Mouse (Mus musculus): ENCODE results near the gene Mcpt8. TPM values are rescaled to one million over a fixed set of nuclear protein-coding genes. Genes with fewer than 3 reads are reported as not detected.
"Not testable (repeated sequence)": the region's sequence is repeated elsewhere in the genome, so short reads cannot be mapped to it uniquely, and the experiment has no call there.

The Mcpt8 gene
- total RNA-seq (2021), result not detected
- long read RNA-seq, result 0 reads

DNA sequence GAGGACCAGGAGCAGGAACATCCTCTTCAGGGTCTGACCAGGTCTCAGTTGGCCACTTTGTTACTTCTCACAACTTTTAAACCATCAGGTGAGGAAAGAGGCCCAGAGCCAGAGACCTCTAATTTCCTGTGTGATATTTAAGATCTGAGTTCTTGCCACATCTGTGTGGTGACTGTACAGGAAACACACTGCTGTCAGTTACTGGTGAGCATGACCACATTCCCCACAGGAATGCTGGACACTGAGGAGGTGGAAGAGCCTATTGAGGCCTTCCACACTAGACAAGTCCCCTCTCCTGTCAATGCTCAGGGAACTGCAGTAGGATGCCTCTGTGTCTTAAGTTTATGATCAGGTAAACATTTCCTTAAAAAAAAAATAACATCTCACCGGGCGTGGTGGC, at the start of gene Mcpt8:
TSS of gene Mcpt8 (minus strand) at position 107 of the 400 bp plus-strand sequence.
- no peak for DNase-seq (ENCODE audit: low spot score in 2 of 2)

DNA sequence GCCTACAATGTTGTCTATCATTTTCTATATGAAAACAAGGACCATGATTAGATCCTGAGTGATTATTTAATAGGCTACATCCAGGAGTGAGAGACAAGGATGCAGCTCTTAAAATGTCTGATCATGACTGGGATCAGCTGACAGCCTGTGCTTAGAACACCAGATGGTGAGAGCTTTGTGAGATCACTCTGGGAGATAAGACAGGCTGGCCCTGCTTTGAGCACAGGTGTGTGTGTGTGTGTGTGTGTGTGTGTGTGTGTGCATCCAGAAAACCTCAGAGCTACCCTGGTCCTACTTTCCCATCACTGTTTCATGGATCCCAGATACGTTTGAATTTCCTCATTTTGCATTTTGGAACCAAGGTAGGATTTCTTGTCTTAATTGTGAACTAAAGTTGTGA, 48.6 kb upstream of the Mcpt8 start:
- not testable (repeated sequence) for DNase-seq (ENCODE audit: low spot score in 2 of 2)

DNA sequence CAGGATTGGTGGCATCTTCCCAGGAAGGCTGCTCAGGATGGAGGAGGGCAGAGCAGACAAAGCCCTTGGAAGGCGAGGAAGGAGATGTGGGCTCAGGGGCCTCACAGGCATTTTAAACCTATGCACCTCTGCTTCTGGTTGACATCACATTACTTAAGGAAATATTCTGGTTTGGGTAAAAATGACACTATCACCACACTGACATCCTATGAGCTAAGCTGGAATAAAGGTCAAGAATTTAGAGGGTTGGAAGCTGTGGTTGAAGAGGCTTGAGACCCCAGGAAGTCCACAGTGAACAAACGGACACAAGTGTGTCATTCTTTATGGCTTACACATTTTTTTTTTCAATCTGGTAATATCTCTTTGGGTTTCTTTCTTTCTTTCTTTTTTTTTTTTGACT, 47.4 kb upstream of the Mcpt8 start, which contains the start of gene Gzmd:
TSS of gene Gzmd (minus strand) at position 101 of the 400 bp plus-strand sequence.
- DNase-seq (ENCODE audit: low spot score in 2 of 2), result not testable (repeated sequence)

DNA sequence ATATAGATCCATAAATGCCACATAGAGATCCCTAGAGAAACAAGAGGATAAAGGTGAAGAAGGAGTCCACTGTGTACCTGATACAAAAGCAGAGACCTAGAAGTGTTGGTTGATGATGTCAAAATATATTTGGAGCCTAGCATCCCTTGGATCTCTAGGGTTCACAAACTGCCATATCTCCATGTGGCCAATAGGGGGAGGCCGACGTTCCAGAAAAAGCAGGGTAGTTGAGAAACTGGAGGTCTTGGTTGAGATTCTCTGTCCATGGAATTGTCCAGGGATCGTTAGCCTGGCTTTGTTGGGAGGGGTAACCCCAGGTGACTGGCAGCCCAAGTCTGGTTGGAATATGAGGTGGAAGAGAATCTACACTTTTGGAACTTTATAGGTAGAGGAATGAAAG, 43.3 kb upstream of the Mcpt8 start:
- DNase-seq (ENCODE audit: low spot score in 2 of 2), result no peak

DNA sequence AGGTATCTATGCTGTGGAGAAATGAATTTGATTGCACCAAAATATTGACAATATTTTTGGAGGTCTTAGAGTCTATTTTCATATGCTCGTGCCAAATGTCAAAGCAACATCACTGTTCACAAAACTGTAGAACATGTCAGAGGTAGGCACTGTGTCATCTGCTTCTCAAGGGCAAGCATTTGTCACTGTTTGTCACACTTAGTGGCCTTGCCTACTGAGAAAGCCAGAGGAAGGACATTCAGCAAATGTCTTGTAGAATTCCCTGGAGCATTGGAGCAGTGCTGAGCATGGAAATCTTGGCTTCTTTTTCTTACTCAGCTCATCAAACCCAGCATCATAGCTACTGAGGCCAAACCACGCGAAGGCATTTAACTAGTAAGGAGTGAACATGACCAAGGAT, 38.4 kb upstream of the Mcpt8 start:
- no peak for DNase-seq (ENCODE audit: low spot score in 2 of 2)

DNA sequence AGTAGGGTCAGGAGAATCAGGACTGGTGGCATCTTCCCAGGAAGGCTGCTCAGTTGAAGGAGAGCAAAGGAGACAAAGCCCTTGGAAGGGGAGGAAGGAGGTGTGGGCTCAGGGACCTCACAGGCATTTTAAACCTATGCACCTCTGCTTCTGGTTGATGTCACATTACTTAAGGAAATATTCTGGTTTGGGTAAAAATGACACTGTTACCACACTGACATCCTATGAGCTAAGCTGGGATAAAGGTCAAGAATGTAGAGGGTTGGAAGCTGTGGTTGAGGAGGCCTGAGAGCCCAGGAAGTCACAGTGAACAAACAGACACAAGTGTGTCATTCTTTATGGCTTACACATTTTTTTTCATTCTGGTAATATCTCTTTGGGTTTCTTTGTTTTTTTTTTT, 35.5 kb upstream of the Mcpt8 start, which contains the start of gene Gzme:
TSS of gene Gzme (minus strand) at position 101 of the 400 bp plus-strand sequence.
- no peak for DNase-seq (ENCODE audit: low spot score in 2 of 2)

DNA sequence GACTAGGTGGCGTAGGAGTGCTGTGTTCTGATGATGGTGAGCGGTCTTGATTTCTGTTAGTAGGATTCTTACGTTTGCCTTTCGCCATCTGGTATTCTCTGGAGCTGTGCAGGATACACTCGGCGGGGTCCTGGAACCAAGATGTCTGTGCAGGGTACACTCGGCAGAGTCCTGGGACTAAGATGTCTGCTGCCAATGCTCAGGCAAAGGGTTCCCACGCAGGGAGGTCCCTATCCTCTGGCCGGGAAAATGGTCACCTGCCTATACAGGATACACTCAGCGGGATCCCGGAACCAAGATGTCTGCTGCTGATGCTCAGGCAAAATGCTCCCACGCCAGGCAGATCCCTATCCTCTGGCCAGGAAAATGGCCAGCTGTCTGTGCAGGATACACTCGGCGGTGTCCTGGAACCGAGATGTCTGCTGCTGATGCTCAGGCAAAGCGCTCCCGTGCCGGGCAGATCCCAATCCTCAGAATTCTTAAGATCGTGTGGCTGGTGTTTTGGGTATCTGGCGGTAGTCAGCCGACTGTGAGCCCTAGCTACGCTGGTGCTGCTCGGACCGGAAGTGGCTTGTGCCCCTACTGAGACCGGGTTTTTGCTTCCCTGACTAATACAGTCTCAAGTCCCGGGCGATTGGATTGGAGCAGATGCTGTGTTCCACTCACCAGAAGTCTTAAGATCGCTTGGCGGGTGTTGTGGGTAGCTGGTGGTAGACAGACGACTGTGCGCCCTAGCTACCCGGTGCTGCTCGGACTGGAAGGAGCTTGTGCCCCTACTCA, 30.6 kb upstream of the Mcpt8 start:
- DNase-seq (ENCODE audit: low spot score in 2 of 2), result not testable (repeated sequence)

DNA sequence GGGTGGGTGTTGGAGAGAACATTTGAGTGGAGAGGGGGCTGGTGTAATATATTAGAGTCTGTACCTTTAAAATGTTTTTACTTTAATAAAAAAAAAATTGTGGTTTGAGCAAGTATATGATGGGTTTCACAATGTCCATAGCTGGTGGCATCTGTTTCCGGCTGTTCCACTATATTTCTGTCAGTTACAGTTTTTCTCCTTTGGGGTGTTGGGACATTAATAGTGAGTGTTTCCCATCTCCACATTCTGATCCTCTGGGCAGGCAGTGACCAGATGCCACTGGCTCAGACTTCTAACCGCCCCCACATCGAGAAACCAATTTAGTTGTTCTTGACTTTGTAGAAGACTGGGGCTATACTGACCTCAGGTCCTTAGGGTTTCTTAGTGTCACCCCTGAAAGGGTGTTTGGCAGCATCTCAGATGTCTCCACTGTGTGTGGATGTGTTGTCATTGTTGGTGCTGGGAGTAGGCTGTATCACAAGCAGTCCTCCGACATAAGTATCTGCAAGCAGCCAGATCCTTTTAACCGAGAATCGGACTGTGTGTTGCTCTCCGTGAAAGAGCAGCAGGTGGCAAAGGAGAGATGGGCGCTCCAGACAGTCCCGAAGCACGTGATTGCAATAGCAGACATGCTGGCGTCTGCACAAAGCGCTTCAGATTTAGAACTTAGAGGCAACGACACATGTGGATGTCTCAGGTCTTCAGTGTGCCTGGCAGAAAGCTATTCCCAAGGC, 20.5 kb upstream of the Mcpt8 start:
- DNase-seq (ENCODE audit: low spot score in 2 of 2), result peak in 1 of 2 experiments; percentile 15

DNA sequence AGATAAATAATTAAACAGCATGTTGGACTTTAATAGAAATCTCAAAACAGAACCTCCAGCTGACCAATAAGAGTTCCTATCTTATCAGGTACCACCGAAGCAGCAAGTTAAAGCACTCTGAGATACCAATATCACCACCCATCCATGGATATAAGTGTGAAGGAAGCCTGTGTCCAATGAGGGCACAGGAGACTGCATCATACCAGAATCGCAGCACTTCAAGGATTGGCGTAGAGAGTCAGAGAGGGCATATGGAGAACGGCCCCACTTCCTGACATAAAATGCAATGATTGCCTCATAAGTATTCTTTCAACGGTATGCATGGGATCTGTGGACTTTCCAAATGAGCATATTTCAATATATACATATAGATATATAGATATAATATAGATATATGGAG, 19.9 kb upstream of the Mcpt8 start:
- peak in 1 of 2 experiments; percentile 6 for DNase-seq (ENCODE audit: low spot score in 2 of 2)

DNA sequence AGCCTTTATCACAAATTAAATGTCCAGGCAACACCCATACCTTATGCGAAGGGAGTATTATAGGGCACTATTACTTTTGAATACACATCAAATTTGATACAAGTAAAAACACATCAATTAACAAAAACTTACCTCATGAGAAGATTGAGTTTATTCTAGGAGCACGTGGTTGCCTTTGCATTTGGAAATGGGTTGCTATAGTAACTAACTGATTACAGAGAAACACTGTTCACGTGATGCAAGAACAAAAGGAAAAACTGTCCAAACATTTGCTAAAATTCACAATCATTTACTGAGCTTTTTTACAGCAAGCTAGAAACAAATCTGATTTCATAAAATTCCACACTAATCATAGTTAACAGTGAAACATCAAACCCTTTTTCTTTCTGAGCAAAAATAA, 18.4 kb upstream of the Mcpt8 start:
- peak in 1 of 2 experiments; percentile 5 for DNase-seq (ENCODE audit: low spot score in 2 of 2)

DNA sequence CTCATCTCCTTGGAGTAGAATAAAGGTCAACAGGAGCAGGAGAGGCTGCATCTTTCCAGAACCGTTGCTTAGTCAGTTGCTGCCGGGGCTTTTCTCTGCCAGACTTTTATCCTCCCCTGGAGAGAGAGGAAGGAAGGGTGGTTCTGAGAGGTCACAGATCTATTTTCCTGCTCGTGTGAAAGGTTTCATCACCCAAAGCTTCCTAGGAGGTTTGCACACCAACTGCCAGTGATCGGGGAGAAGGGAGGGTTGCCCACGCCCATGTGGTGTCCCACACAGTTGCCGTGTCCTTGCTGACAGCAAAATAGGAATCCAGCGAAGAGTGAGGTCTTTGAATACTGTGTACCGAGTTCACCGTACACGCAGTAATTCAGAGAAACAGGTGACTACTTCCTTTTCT, 17.3 kb upstream of the Mcpt8 start, which contains the start of gene Ctsg:
TSS of gene Ctsg (minus strand) at position 189 of the 400 bp plus-strand sequence.
- DNase-seq (ENCODE audit: low spot score in 2 of 2), result peak in 1 of 2 experiments; percentile 4

DNA sequence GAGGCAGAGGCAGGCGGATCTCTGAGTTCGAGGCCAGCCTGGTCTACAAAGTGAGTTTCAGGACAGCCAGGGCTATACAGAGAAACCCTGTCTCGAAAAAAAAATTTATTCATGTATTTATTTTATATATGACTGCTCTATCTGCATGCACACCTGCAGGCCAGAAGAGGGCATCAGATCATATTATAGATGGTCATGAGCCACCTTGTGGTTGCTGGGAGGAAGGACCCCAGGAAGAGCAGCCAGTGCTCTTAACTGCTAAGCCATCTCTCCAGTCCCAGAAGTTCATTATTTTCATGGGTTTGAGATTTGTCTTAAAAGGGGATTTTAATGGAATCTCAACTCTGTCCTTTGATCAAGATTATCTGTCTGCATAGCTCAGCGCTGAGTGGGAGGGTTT, 13.9 kb upstream of the Mcpt8 start:
- DNase-seq (ENCODE audit: low spot score in 2 of 2), result no peak

DNA sequence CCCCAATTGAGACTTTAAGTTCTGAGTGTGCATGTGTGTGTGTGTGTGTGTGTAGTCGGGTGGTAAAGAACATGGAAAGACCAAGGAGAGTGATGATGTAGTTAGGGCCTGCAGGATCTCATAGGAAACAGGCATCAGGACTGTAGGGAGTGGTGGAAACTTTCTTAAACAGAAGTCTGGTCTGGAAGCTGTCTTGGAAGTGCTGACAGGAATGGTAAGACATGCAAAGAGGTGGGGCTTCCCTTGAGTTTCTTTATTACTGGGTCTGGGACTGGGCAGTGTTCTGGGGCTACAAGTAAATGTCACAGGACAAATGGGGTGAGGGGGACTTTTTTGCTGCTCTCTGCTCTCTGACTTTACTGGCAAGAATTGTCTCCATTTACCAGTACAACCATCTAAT, 12.5 kb upstream of the Mcpt8 start:
- DNase-seq (ENCODE audit: low spot score in 2 of 2), result peak in 1 of 2 experiments; percentile 1

DNA sequence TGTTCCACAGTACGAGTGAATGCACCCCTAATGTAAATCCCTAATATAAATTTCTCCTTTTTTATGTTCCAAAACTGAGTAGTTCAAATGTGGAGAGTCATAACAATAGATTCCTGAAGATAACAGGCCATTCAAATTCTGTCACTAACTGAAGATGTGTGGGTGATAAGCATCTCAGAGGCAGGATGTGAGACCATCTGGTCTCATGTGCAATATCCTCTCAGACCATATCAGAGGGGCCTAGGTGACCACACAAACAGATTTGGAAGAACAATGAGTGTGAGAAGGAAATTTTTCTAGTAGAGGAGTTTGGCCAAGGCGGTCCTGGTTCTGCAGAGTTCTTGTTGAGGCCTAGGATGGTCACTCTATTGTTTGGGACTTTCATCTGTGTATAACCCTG, 8.3 kb upstream of the Mcpt8 start:
- no peak for DNase-seq (ENCODE audit: low spot score in 2 of 2)

DNA sequence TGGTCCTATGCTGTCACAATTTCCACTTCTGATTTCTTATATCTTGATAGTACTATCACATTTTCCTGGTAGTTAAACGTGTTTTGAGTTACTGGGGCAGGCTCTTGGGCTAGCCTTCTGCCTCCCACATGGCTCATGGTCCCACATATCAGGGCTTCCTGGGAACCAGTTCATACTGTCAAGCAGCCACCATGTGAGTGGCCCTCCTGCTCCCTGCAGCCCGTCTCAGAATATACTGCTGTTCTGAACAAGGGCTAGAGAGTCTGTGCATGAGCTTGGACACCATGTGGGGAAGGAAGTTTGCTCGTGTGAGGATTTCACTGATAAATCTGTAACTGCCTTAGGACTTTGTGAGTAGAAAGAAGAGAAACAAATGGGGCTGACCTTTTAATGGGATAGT, 1.6 kb upstream of the Mcpt8 start:
- no peak for DNase-seq (ENCODE audit: low spot score in 2 of 2)

DNA sequence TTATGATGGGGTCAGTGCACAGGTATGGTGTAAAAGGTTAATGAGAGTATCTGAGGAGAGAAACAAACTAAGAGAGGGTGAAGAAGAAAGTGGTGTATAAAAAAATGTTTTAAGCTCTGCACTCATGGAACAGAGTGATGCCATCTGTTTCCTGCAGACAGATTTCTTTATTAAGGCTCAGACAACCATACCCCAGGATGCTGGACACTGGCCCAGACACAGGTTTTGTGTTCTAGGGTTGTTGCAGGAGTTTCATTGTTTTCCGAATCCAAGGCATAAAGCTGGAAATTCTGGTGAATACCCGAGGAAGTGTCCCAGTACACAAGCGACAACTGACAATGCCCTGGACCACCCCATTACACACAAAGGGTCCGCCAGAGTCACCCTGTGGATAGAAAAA, 3.1 kb downstream of the Mcpt8 start:
- no peak for DNase-seq (ENCODE audit: low spot score in 2 of 2)

DNA sequence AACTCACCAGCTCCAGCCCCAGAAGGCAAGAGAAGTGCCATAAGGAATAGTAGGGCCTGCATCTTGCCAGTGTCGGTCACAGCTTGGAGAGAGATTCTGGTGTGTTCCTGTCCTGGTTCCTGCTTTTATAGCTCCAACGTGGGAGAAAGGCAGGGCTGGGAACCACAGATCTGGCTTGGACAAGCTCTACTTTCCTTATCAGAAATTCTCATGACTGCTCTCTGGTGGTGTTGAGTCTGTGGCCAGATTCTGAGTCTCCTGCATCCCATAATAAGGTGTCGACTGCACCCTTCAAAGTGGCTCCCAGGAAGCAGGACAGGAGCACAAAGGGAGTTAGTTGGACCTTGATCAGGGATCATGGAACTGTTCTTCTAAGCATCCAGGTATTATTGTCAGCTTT, 22.9 kb downstream of the Mcpt8 start, which contains the start of gene Mcpt4:
TSS of gene Mcpt4 (minus strand) at position 101 of the 400 bp plus-strand sequence.
- DNase-seq (ENCODE audit: low spot score in 2 of 2), result not testable (repeated sequence)

DNA sequence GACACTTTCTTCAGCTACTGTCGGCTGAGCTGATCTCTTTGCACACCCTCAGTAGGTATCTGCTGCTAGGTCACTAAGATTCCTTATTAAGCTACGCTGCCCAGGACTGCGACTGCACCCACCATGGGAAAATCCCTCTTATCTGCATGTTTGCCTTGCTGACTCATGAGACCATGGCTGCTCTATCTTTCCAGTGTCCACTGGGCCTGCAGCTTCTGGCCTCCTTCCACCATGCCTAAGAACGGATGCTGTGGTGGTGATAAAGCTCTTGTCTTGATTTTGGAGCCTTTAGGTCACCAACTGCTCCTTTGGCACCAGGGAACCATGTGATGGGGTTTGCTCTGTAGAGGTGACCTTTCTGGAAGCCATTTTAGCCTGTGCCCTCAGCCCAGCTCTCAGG, 27.4 kb downstream of the Mcpt8 start:
- DNase-seq (ENCODE audit: low spot score in 2 of 2), result no peak

DNA sequence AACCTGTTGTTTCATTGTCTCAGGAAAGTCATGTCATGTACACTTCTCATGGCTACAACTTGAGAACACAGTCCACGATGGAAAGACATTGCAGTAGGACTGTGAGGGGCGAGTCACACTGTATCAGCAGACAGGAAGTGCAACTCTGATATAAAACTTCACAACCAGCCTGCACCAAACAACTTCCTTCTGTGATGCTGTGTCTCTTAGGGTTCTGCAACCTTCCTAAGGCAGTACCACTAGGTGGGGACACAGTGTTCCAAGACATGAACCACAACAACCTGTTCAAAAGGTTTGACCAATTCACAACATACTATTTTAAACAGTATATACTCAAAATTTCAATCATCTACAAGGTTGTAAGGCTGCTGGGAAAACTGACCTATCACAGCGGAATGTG, 29.7 kb downstream of the Mcpt8 start:
- DNase-seq (ENCODE audit: low spot score in 2 of 2), result no peak

DNA sequence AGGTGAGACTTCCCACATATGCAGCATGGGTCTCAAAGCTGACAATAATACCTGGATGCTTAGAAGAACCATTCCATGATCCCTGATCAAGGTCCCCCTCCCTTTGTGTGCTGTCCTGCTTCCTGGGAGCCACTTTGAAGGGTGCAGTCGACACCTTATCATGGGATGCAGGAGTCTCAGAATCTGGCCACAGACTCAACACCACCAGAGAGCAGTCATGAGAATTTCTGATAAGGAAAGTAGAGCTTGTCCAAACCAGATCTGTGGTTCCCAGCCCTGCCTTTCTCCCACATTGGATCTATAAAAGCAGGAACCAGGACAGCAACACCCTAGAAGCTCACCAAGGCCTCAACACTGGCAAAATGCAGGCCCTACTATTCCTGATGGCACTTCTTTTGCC, 43.3 kb downstream of the Mcpt8 start, which contains the start of gene Mcpt2:
TSS of gene Mcpt2 (plus strand) at position 250 of the 400 bp plus-strand sequence.
- DNase-seq (ENCODE audit: low spot score in 2 of 2), result not testable (repeated sequence)

DNA sequence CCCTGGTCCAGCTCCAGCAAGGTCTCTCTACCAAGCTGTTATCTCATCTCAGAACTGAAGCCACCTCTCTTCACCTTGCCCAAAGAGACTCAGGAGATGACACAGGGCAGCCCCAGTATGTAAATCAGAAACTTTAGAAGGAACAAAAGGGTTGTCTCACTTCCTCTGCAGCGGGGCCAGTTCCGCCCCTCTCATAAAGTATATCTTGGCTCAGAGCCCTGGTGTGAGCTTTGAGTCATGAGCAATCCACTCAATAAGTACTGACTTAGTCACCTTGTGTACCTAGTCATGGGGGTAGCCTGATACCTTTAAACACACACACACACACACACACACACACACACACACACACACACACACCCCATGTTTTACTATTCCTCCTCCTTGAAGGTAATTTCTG, 50.6 kb downstream of the Mcpt8 start:
- no peak for DNase-seq (ENCODE audit: low spot score in 2 of 2)
